Mouse (Mus musculus) ZHBTc4 (cell line): ENCODE data around the gene Myh10.
A peak's percentile ranks its signal among the peaks of the same experiment; 100 is the strongest.

Experiments used
- DNase-seq: peaks from one replicate; pipeline ENCODE4 v3.0.0-alpha.2; 2011; ENCODE audit warnings: low read depth, low spot score

Gene Myh10

DNA sequence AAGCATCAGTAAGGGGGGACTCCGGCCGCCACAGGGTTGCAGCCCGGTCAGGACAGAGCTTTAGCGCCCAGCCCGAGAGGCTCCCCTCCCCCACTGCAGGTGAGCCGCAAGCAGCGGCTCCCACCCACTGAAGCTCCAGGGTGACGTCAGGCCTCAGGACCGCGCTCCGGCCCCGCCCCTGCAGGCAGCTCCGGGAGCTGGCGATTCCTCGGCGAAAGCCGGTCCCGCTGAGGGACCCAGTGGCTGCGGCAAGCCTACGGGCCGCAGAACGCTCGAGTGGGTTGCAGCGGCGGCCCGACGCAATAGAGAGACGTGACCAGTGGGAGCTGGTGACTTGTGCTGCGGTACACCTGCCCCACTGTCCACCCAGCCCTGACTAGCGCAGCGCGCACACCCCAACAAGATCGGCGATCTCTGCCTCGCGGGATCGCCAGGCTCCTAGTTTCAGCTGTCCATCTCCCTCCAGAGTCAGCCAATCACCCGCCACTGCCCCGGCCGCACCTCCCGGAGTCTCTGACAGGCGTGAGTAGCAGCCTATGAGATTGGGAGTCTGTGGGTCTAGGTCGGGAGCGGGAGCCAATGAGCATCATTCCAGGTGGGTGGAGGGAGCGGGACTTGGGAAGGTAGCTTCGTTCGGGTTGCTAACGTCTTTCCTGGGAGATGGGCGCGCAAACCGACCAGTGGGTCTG, at the start of gene Myh10:
Gene Myh10, plus strand, starts transcription at position 239 of the 689 bp plus-strand sequence.
- DNase-seq, result peak; percentile 100

DNA sequence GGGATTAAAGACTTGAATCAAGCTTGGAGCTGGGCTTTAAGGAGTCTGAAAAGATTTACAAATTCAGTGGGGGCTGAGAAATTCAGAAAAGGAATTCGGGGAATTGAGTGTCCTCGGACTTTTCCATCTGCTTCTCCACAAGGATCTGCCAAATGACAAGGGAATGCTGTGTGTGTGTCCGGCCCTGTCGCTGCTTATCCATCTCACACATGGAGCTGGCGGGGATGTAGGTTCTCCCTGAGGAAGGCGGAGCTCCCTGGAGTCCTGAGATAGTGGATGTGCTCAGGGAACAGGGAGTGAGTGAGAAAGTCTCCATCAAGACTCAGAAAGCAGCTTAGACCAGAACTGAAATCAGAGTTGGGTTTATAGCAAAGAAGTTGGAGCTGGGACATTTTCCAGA, 46.6 kb upstream of the Myh10 start:
- peak; percentile 35 for DNase-seq

DNA sequence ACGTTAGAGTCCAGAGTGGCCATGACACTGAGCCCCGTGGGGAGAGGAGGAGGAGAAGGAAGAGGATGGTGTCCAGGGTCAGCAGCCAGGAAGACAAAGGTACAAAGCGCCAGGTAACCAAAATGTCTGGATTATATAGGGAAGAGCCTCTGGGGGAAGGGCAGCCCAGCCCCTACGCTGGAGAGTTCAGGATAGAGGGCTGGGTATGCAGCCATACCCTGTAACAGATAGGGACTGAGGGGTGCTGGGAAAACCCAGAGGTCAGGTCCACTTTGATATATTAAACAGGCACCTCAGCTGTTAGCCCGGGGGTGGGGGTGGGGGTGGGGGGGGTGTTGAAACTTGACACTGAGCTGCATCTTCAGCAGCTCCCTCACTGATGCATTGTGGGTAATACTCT, 43.6 kb upstream of the Myh10 start:
- DNase-seq, result no peak

DNA sequence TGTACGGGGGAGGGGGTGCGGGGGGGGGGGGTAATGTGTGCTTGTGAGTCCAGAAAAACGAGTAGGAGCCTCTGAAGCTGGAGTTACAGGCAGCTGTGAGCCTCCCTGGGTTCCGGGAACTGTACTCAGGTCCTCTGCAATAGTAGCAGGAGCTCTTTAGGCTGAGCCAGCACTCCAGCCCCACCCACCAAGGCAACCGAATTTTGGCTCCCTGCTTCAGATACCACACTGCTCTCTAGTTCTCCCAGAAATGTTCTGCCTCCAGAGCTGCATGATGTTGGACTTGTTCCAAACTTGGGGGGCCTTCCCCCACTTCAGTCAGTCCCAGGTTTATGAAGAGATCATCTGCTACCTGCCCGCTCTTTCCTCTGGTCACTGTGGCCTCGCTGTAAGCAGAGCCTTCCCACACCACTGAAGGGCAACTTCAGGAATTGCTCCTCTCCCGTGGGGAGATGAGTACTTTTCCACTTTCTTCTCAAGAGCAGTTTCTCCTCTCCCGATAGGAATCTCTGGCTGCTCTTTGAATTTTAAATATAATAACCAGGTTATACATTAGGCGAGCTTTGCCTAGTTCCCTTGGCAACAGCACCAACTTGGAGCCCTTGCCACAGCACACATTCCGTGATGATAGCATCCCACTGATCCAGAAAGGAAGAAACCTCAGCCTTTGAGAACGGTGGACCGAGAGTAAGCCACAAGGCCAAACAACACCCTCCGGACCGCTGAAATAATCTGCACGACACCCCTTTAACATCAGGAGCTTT, 42.8 kb upstream of the Myh10 start:
- DNase-seq, result peak; percentile 23

DNA sequence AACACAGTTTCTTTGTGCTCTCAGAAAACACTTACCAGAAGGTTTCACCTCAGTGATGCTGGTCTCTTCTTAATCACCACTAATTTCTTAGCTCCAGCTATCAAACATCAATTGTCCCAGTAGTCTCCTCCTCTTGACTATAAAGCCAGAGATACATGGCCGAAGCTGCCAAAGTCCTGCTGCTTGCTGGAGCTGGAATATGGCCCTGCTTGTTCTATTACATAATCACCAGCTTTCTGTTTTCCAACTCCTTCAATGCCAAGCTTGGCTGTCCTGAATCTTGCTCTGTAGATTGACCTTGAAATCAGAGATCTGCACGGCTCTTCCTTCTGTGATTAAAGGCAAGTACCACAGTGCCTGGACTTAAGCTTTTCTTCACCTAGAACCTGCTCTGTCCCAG, 39.8 kb upstream of the Myh10 start:
- no peak for DNase-seq

DNA sequence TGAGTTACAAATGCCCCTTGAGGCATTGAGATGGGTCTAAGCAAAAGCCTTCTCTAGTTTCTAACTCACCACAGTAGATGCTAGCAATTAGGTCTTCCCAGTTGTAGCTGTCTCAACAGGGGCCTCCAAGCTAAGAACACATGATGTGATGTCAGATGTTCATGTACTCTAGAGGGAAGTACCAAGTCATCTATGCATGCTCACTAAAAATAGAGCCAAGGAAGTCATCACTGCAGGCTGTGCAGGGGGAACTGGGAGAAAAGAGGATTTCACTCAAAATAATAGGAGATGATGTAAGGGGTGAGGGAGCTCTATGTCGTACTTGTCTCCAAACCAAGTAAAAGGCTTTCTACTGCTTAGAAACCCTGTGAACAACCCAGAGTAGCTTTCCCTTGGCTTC, 35.8 kb upstream of the Myh10 start:
- no peak for DNase-seq

DNA sequence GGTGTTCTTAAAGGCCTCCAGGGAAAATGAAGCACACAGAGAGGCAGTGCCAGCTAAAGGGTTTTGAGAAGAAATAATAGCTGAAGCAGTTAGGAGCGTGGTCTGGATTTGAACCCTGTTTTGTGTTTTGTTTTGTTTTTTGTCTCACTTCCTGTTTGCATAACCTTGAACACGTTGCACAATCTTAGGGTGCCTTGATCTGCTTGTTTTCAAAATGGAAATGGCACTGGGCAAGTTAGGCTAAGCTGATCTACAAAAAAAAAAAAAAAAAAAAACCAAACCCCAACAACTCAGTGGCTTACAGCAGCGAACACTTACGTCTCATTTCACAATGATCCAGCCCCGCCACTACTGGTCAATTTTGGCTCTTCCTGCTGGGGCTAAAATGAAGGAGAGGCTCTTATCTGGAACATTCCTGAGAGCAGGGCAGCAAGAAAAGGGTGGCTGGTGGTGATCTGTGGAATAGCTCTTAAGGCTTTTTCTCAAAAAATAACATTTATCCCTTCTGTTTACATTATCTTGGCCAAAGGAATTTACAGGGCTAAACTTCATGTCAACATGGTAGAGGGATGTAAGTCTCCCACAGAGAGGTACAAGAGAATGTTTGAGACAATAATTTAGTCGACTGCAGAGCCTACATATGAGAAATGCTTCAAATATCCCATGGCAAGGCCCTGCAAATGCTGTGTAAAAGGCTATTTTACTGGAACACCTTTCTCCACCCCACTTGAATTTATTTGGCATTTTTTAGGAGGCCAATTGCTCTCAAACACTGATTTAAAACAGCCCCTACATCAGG, 34.3 kb upstream of the Myh10 start:
- no peak for DNase-seq

DNA sequence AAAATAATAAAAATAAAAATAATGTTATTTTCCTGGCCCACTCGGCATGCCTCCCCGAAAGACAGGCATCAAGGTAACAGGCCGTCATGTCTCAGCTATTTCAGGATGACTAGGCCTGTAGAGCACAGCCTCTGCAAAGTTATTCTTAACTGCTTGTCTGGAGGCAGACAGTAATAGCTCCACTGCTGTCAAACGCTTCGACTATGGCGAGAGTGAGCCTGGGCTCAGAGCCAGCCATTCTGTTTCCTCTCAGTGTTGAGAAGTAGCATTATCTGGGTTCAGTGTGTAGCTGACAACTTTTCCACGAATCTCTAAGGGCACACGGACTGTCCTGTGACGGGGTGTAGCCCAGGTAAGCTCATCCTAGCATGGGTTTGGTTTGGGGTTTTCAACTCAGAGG, 33.5 kb upstream of the Myh10 start:
- DNase-seq, result no peak

DNA sequence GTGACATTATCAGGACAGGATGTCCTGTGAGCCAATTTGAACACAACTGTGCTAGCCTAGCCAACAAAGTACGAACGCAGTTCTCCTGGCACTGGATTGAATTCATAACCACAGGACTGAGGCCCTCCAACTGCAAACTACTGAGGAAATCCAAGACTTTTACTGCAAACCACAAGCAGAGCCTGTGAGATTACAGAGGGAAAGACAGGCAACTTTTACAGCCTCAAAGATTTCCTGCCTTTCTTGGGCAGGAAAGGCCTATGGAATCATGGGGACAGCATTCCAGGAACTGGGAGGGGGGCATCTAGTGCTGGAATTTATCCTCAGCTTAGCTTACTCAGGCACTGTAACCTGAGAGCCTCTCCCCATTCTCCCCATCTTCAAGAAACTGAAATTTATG, 26.0 kb upstream of the Myh10 start:
- DNase-seq, result no peak

DNA sequence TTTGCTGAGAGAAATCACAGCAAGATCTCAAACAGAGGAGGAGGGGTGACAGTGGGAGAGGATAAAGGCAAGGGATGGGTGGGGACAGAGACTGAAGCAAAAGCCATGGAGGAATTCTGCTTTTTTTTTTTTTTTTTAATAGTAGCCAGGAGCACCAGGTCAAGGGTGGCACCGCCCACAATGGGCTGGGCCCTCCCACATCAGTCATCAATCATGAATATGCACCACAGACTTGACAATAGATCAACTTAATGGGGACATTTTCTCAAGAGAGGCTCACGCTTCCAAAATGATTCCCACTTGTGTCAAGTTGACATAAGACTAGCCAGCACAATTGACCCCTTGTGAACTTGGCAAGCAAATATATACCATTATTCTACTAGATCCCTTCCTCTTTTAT, 25.1 kb upstream of the Myh10 start:
- DNase-seq, result peak; percentile 39

DNA sequence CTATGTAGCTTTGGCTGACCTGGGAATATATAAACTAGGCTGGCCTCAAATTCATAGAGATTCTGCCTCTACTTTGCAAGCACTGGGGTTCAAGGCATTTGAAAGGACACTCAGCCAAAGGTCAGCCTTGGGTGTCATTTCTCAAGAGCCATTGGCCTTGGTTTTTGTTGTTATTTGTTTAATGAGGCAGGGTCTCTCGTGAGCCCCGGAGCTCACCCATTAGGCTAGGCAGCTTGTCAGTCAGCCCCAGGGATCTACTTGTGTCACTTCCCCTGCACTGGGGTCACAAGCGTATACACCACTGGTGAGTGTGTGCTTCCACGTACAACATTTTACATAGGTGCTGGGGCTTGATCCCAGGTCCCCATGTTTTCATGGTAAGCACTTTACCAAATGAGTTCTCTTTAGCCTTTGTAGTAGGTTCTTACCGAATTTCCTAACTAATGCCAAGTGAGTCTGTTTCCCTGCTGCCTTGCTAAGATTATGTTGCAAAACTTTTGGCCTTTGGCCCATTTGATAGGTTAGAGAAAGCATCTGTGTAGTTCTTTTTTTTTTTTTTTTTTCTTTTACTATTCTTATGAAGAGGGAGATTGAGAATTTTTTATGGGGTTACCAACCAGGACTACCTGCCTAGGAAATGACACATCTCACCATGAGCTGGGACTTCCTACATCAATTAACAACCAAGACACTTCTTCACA, 18.9 kb upstream of the Myh10 start:
- DNase-seq, result no peak

DNA sequence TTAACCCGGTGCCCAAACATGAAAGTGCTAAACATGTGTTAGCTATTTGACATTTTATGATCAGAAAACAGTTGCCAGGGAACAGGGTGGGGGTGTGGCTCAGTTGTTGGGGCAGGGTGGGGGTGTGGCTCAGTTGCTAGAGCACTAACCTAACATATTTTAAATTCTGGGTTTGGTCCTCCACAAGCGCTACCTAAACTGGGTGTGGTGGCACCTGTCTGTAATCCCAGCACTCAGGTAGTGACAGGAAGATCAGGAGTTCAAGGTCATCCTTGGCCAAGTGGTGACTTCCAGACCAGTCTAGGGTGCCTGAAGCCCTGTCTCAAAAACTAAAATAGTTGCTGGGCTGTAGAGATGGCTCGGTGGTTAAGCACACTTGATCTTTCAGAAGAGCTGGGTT, 17.3 kb upstream of the Myh10 start:
- peak; percentile 59 for DNase-seq

DNA sequence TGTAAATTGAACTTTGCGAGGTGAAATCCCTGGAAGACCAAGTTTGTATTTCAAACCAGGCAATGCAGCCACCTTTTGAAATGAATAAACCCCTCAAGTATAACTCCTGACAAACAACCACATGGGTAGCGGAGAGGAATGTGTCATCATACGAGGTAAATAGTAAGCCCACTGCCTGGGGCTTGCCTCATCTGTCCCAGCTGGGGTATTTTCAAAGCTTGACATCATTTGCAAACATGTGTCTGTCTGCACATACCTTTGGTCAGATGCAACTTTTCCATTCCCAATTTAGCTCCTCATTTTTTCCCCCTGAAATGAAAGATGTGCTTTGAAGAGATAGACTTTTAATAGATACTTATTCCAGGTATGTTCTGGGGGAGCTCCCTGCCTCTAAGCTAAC, 16.7 kb upstream of the Myh10 start:
- no peak for DNase-seq

DNA sequence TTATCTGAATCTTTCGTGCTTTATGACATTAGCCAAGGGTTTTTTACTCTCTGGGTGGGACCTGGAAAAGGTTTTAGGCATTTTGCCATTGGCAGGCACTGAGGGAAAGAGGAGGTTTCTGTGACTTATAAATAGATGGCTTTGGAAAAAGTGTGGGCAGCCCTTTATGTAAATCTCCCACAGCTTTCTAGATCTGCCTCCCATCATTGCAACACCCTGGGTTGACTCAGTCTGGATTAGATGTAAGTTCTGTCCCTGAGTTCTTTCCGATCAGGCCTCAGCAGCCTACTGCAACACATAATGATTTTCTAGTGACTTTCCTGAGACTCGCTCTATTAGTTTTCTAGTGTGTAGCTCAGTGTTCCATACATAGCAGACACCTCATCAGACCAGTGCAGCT, 16.1 kb upstream of the Myh10 start:
- DNase-seq, result no peak

DNA sequence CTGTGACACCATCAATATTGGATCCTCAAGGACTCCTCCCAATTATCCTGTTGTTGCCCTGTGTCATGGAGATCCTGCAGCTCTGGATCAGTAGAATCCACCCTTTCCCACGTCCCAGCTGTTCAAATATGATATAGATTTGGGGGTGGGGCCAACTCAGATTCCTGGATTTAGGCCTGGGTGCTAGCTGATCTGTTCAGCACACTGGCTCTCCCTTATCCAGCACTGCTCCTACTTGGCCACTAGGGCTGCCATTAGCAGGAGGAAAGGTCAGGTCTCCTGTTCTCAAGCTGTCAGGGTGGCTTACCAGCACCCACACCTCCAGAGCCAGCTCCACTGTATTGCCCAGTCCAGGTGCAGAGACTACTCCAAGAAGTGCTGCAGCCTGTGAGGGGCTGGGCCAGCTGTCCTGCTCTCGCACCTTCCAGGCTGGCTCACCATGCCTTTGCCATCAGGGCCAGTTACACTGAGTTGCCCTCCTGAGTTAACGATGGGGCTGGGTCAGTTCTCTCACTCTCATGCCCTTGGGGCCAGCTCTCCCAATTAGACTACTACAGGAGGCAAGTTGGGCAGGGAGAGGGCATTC, 10.0 kb upstream of the Myh10 start:
- DNase-seq, result peak; percentile 34

DNA sequence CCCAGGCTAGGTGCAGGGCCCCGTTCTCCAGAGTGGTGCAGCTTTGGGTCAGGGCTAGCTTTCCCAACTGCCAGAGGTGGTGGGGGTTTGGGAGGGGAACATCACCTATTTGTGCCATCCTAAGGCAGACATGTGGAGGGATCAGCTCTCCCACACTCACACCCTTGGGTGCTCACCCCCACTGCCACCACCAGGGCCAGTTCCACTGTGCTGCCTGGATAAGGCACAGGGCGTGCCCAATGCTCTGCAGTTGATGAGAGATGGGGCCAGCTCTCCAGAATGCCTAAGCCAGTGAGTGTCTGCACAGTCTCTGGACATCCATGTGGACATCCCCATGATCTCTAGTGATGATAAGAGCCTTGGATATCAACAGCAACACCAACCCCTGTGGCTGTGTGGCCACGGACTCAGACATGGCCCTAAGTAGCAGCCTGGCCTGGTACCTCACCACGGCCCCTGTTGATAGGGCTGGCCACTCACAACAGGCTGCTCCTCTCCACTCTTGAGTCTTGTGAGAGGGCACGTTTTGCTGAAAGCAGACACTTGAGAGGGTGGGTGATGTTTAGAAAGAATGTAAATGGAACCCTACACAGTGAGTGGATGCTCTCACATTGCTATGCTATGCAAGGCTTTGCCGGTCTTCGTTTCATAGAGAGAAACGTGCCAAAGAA, 9.1 kb upstream of the Myh10 start:
- DNase-seq, result no peak

DNA sequence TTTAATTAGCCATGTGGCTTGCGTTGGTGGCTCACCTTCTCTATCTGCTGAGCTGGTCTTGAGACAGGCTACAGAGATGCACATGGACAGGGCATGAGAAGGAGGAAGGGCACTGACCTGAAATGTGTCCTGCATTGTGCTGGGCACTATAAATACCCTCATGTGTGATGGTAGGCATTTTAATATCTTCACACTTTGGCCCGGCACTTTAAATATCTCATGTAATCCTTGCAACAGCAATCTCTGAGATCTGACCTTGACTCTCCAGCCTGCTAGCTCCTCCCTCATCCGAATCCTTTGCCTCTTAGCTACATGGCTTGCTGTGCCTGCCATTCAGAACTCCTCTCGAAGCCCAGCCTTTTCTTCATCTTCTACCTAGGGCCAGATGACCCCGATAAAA, 5.4 kb upstream of the Myh10 start:
- DNase-seq, result no peak

DNA sequence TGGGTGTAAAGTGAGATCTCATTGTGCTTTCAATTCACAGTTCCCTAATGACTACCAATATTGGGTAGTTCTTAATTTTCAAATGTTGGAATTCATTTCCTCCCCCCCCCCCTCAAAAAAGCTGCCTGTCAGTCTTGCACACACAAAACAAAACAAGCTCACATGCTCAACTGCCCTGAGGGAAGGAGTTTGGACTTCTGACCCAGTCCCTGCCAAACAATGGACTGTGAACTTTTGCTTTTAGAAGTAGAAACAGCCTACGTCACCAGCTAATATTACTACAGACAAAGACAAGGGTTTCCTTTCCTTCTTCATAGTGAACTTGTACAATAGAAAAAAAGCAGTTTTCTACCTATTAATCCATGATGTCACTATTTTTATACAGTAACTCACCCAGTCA, 2.1 kb upstream of the Myh10 start:
- DNase-seq, result no peak

DNA sequence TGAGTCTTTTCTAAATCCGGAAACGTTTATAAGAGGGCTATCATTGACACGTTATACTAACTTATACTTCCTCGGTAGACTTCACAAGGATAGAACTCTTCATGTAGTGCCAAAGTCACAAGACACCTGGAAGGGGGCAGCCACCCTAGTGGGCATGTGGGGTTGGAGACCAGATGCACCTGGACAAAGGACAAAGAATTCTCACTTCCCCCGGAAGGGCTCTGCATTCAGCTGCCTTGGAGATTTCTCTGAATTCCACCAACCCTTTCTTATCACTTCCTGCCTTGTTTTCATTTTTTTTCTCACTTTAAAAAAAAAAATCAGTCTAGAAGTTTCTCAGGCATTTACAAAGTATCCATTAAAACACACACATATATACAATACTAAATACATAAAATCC, 894 bp upstream of the Myh10 start:
- no peak for DNase-seq

DNA sequence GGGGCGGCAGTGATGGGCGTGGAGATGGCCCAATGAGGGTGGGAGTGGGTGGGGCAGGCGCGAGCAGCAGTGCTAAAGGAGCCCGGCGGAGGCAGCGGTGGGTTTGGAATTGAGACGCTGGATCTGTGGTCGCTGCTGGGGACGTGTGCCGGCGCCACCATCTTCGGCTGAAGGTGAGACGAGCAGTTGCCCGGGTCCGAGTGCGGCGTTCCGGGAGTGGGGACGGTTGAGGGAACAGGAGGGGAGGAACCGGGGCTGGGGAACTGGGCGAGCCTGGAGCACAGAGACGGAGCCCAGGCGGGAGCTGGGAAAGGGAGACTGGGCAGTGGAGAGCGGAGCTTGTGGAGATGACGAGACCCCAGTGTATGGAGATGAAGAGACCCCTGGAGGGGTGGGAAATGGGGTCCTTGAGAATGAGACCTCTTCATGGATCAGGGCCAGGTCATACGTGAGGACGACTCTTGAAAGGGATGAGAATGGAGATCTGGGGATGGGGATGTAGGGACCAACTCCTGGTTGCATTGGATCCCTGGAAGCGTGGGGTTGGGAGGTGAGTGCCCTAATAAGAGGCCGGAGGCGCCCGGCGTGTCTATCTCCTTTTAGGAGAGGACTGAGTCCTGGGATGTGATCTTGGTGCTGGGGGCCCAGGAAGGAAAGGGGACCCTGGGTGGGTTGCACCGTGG, 792 bp downstream of the Myh10 start:
- peak; percentile 46 for DNase-seq
